Mouse (Mus musculus) limb, embryonic 11.5 days (tissue): ENCODE measurements around the gene Naa50. TPM values are rescaled to one million over a fixed set of nuclear protein-coding genes. Genes with fewer than 3 reads are reported as not detected.

Experiments used
- ATAC-seq: fragments of 200-750 bp; cut with Nextera tagmentation; 2 replicates; pipeline ENCODE4 v1.8.0; 2017; ENCODE audit warnings: low read depth; ENCODE audit not compliant: insufficient number of reproducible peaks, low FRiP score, low TSS enrichment
- DNase-seq: peaks from one replicate; pipeline ENCODE4 v3.0.0-alpha.2; 2015; ENCODE audit warnings: low spot score
- H3K27ac ChIP-seq: fragments of 300-500 bp; sonication (generic); replicated peaks from 2 replicates; pipeline ENCODE4 v1.5.1; 2014; ENCODE audit warnings: low read depth, mild to moderate bottlenecking, low read length
- H3K27me3 ChIP-seq: fragments of 300-500 bp; sonication (generic); 2 replicates; pipeline ENCODE4 v1.6.1; 2014; ENCODE audit warnings: mild to moderate bottlenecking, low read length, mixed read lengths; ENCODE audit not compliant: control insufficient read depth, insufficient read depth
- H3K36me3 ChIP-seq: fragments of 300-500 bp; sonication (generic); 2 replicates; pipeline ENCODE4 v1.6.1; 2014; ENCODE audit warnings: mild to moderate bottlenecking, low read length, moderate library complexity, mixed read lengths; ENCODE audit not compliant: control insufficient read depth, insufficient read depth
- H3K4me1 ChIP-seq: fragments of 300-500 bp; sonication (generic); 2 replicates; pipeline ENCODE4 v1.6.1; 2014; ENCODE audit warnings: low read length, mixed read lengths; ENCODE audit not compliant: control insufficient read depth, insufficient read depth
- H3K4me2 ChIP-seq: fragments of 300-500 bp; sonication (generic); 2 replicates; pipeline ENCODE4 v1.6.1; 2014; ENCODE audit warnings: low read depth, mild to moderate bottlenecking, moderate library complexity; ENCODE audit not compliant: severe bottlenecking
- H3K4me3 ChIP-seq: fragments of 300-500 bp; sonication (generic); 2 replicates; pipeline ENCODE4 v1.5.1; 2014; ENCODE audit warnings: low read depth, low read length
- H3K9ac ChIP-seq: fragments of 300-500 bp; sonication (generic); 2 replicates; pipeline ENCODE4 v1.6.1; 2014; ENCODE audit warnings: mild to moderate bottlenecking, low read length
- H3K9me3 ChIP-seq: fragments of 300-500 bp; sonication (generic); 2 replicates; pipeline ENCODE4 v1.6.1; 2016; ENCODE audit warnings: low read length; ENCODE audit not compliant: control insufficient read depth
- WGBS: fragments of 180-500 bp; shearing (Covaris S2); extraction: QIAGEN DNeasy Blood & Tissue Kit; methylation state at CpG from one replicate; pipeline ENCODE4 v1.1.7; 2014; 5-methylcytosine and 5-hydroxymethylcytosine counted together
- polyA plus RNA-seq: library from polyadenylated mRNA; unstranded; fragments of >200 nt; fragmentation: Nextera tagmentation; extraction: Ambion mirVana; gene quantifications from 2 replicates; pipeline ENCODE4 v1.2.1, GENCODE M21; 2014

Naa50 gene
- polyA plus RNA-seq, 1 experiment from 2014 or later, result 88.1 TPM

DNA sequence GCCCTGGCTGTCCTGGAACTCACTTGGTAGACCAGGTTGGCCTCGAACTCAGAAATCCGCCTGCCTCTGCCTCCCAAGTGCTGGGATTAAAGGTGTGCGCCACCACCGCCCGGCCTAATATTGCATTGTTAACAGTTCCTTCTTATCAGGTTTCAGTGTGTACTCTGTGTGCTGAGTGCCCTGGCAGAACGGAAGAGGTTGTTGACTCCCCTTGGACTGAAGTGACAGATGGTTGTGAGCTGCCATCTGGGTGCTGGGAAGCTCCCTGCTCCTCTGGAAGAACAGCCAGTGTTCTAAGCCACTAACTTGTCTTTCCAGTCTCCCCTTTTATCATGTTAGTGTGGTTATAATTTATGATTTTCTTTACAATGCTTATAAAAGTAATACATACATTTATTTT is 64.7 kb downstream of the Naa50 start:
- Histone ChIP-seq H3K4me3 (no peak overlapping the region), H3K4me1 (no peaks in the 10 kb centered on the region), H3K4me2 (no peak overlapping the region), H3K9ac (no peak overlapping the region), H3K36me3 (peaks cover 2% of the 10 kb centered on the region; the same call in 1 of the 2 replicates), H3K27ac (no peak overlapping the region), H3K9me3 (no peaks in the 10 kb centered on the region), H3K27me3 (no peaks in the 10 kb centered on the region)
- WGBS, result 93% methylated on average over 6 of the region's 6 CpGs
- no peak for ATAC-seq
- DNase-seq, result no peak

DNA sequence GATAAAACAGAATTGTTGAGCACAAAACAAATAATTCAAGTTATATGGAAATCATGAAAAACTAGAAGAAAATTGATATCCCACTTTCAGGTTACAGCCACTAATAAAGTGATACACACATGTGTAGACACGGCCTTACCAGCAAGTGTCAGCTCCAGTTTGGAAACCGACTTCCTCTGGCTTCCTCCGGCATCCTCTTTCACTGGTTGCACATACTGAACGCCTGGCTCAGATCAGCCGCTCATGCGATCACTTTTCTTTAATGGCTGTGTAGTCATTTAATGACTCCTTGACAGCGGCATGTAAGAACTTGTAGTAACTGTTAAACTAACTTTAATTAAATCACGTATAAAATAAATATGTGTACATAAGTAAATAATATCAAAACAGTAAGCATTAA is 66.3 kb downstream of the Naa50 start:
- Histone ChIP-seq H3K4me3 (no peak overlapping the region), H3K4me1 (no peaks in the 10 kb centered on the region), H3K4me2 (no peak overlapping the region), H3K27me3 (no peaks in the 10 kb centered on the region), H3K9ac (no peak overlapping the region), H3K9me3 (no peaks in the 10 kb centered on the region), H3K36me3 (peaks cover 2% of the 10 kb centered on the region; the same call in 1 of the 2 replicates), H3K27ac (no peak overlapping the region)
- ATAC-seq (no peak), DNase-seq (no peak)
- WGBS, result 86% methylated on average over 8 of the region's 8 CpGs

DNA sequence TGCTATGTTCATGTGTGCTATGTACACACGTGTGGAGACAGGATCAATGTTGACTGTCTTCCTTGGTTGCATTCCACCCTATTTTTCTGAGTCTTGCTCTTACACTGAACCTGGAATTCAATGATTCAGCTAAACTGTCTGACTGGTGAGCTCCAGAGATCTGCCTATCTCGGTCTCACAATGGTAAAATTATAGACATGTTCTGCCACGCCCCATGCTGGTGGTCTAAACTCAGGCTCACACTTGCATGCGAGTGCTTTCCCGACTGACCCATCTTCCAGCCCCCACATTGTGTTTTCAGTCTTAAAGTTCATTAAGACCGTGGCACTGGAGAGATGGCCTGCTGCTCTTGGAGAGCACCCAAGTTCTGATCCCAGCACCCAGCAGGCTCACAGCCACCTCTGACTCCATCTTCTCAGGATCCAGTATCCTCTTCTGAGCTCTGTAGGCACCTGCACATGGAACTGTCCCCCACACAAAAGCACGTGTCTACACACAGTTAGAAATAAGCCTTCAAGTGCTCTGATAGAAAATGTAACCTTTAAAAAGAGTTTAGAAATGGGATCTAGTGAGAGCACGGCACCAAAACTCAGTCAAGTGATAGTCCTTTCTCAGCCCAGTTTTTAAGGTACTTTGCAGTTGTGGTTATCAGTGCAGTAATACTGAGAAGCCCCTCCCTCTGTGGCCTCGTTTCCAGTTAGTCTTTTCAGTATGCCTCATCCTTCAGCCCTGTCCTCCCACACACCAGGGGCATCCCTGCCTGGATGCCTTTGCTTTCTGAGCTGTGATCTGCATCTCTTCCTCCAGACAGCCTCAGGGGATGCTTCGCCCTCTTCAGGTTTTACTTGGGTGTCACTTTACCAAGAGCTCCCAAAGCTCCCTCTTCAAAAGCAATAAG is 70.8 kb downstream of the Naa50 start:
- DNase-seq (no peak), ATAC-seq (no peak)
- H3K4me1 ChIP-seq, result no peaks in the 10 kb centered on the region
- H3K27me3 ChIP-seq, result no peaks in the 10 kb centered on the region
- H3K27ac ChIP-seq, result no peak overlapping the region
- H3K9ac ChIP-seq, result no peak overlapping the region
- H3K9me3 ChIP-seq, result no peaks in the 10 kb centered on the region
- peaks cover 6% of the 10 kb centered on the region; the same call in 1 of the 2 replicates for H3K36me3 ChIP-seq
- WGBS, result 80% methylated on average over 10 of the region's 10 CpGs
- H3K4me3 ChIP-seq, result no peak overlapping the region
- H3K4me2 ChIP-seq, result no peak overlapping the region

DNA sequence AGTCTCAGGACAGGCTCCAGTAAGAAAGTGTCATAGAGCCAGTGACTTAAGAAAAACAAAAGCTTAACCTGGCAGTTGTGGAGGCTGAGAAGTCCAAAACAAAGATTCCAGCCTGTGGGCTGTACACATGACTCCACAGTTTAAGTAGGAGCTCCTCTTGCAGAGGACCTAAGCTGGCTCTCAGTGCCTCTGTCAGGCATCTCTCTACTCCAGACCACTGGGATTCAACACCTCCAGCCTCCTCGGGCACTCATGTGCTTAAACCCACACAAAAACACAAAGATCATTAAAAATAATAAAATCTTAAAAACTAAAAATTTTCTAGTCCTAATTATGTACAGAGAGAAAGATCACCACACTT is 71.4 kb downstream of the Naa50 start:
- no peak overlapping the region for H3K27ac ChIP-seq
- H3K4me3 ChIP-seq, result no peak overlapping the region
- ATAC-seq, result no peak
- H3K36me3 ChIP-seq, result peaks cover 11% of the 10 kb centered on the region
- H3K9ac ChIP-seq, result no peak overlapping the region
- H3K27me3 ChIP-seq, result no peaks in the 10 kb centered on the region
- H3K4me2 ChIP-seq, result no peak overlapping the region
- WGBS, result 89% methylated on average over 1 of the region's 1 CpGs
- no peaks in the 10 kb centered on the region for H3K9me3 ChIP-seq
- no peaks in the 10 kb centered on the region for H3K4me1 ChIP-seq
- no peak for DNase-seq

DNA sequence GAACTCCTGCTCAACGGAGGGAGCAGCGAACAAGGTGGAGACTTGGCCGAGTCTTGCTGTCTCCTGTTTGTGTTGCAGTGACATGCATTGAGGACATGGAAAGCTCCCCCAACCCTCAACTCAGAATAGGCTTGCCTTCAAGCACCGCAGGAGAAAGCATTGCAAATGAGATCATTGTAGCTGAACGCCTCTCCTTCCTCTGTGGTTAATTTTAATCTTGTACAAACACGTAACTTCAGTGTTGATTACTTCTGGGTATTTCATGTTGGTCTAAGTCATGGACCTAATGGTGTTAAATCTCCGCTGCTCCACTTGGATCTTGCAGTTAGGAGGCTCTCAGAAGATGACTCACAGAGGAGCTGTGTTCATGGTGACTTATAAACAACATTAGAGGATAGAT is 73.1 kb downstream of the Naa50 start:
- Histone ChIP-seq H3K27me3 (no peaks in the 10 kb centered on the region), H3K4me2 (no peak overlapping the region), H3K27ac (no peak overlapping the region), H3K9ac (no peak overlapping the region), H3K4me3 (no peak overlapping the region), H3K9me3 (no peaks in the 10 kb centered on the region), H3K36me3 (peaks cover 21% of the 10 kb centered on the region), H3K4me1 (no peaks in the 10 kb centered on the region)
- DNase-seq (no peak), ATAC-seq (no peak)
- 95% methylated on average over 7 of the region's 7 CpGs for WGBS

Other genes starting within 250 kb of the Naa50 start
- gene Qtrt2, start 213.0 kb upstream of the Naa50 start, polyA plus RNA-seq, result 40.1 and 46.8 TPM in 2 replicates
- 0.61 and 0.64 TPM in 2 replicates for gene Zdhhc23, start 160.0 kb upstream of the Naa50 start, polyA plus RNA-seq
- 3.7 and 4.3 TPM in 2 replicates for gene Gramd1c, start 76.5 kb upstream of the Naa50 start, polyA plus RNA-seq
- gene Atp6v1a, start 125 bp upstream of the Naa50 start, polyA plus RNA-seq, result 52.3 and 52.5 TPM in 2 replicates
- 5.1 and 5.7 TPM in 2 replicates for gene Usf3, start 33.4 kb downstream of the Naa50 start, polyA plus RNA-seq
- gene Sidt1, start 193.4 kb downstream of the Naa50 start, polyA plus RNA-seq, result 0.09 and 0.11 TPM in 2 replicates
- 31.8 and 37.2 TPM in 2 replicates for gene Spice1, start 207.3 kb downstream of the Naa50 start, polyA plus RNA-seq